Mouse (Mus musculus): ENCODE measurements around the gene Kremen1. TPM values are rescaled to one million over a fixed set of nuclear protein-coding genes. Genes with fewer than 3 reads are reported as not detected.

The Kremen1 gene
- 10 to 100 TPM; 15.0 to 16.7 (median 15.7) TPM for total RNA-seq (2022)

GRCm38 (mm10) chr11:5261508-5262392, at the start of gene Kremen1:
Gene Kremen1, minus strand, starts transcription at chr11:5261558.
- DNase-seq (ENCODE audit: low spot score in 2 of 2) = peak; percentile 78 to 91

- no peak for DNase-seq (ENCODE audit: low spot score in 2 of 2)
Observed at GRCm38 (mm10) chr11:5307024-5307905, 45.9 kb upstream of the Kremen1 start.

- no peak for DNase-seq (ENCODE audit: low spot score in 2 of 2)
Observed at GRCm38 (mm10) chr11:5306017-5306416, 44.7 kb upstream of the Kremen1 start.

GRCm38 (mm10) chr11:5304526-5304925, 43.2 kb upstream of the Kremen1 start:
- no peak for DNase-seq (ENCODE audit: low spot score in 2 of 2)

GRCm38 (mm10) chr11:5298007-5298372, 36.6 kb upstream of the Kremen1 start:
- DNase-seq (ENCODE audit: low spot score in 2 of 2) = no peak

GRCm38 (mm10) chr11:5297148-5298006, 36.0 kb upstream of the Kremen1 start:
- DNase-seq (ENCODE audit: low spot score in 2 of 2) = no peak

GRCm38 (mm10) chr11:5296576-5297115, 35.3 kb upstream of the Kremen1 start:
- DNase-seq (ENCODE audit: low spot score in 2 of 2) = no peak

- no peak for DNase-seq (ENCODE audit: low spot score in 2 of 2)
Observed at GRCm38 (mm10) chr11:5294805-5295204, 33.4 kb upstream of the Kremen1 start.

GRCm38 (mm10) chr11:5290691-5291090, 29.3 kb upstream of the Kremen1 start:
- peak in 1 of 2 experiments; percentile 65 for DNase-seq (ENCODE audit: low spot score in 2 of 2)

- no peak for DNase-seq (ENCODE audit: low spot score in 2 of 2)
Observed at GRCm38 (mm10) chr11:5289826-5290580, 28.6 kb upstream of the Kremen1 start.

- no peak for DNase-seq (ENCODE audit: low spot score in 2 of 2)
Observed at GRCm38 (mm10) chr11:5283987-5284386, 22.6 kb upstream of the Kremen1 start.

- DNase-seq (ENCODE audit: low spot score in 2 of 2) = no peak
Observed at GRCm38 (mm10) chr11:5280932-5281331, 19.6 kb upstream of the Kremen1 start.

- no peak for DNase-seq (ENCODE audit: low spot score in 2 of 2)
Observed at GRCm38 (mm10) chr11:5278463-5278862, 17.1 kb upstream of the Kremen1 start.

- no peak for DNase-seq (ENCODE audit: low spot score in 2 of 2)
Observed at GRCm38 (mm10) chr11:5277307-5277971, 16.1 kb upstream of the Kremen1 start.

- no peak for DNase-seq (ENCODE audit: low spot score in 2 of 2)
Observed at GRCm38 (mm10) chr11:5275216-5275615, 13.9 kb upstream of the Kremen1 start.

GRCm38 (mm10) chr11:5272536-5273234, 11.3 kb upstream of the Kremen1 start:
- no peak for DNase-seq (ENCODE audit: low spot score in 2 of 2)

GRCm38 (mm10) chr11:5272066-5272360, 10.7 kb upstream of the Kremen1 start:
- no peak for DNase-seq (ENCODE audit: low spot score in 2 of 2)

GRCm38 (mm10) chr11:5271274-5272065, 10.1 kb upstream of the Kremen1 start:
- no peak for DNase-seq (ENCODE audit: low spot score in 2 of 2)
